In the genomic region with DNA sequence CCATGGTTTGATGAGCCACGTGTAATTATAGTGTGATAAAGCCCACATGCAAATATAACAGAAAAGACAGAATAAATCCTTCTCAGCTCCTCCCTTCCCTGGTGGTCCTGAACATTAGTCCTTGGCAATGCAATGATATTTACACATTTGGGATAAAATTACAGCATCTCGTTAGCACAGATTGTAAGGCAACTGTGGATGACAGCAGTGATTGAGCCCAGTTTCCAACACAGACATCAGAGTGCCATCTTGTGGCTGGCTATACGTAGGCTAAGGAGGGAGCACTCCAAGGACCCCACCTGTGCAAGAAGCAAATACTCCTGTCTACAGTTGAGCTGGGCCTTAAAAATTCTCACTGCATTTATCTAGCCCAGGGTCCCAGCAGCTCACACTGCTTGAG, we compare ENCODE assay signal across 9 mouse cellular contexts.
A peak's percentile ranks its signal among the peaks of the same experiment; 100 is the strongest.
DNase-seq lines count a peak whose midpoint lies in the region; ATAC-seq and TF ChIP-seq lines count a peak whose summit lies in the region.
"Had no signal": no experiment of that assay in that cellular context is flagged by ENCODE, and none has a peak within 500 bp of the region (broad histone marks: within the 10 kb centered on the region; RNA-seq: fewer than 3 reads in every experiment).

No protein-coding gene starts in this region.

- TF ChIP-seq POLR2A in lung, adult 2 months (IDR thresholded peaks at IDR 0.05; ENCODE audit: borderline replicate concordance, extremely low read depth, low read depth, low read length) = no peak

- no peak overlapping the region for H3K4me3 ChIP-seq in lung, adult 2 months (replicated peaks; ENCODE audit: extremely low read depth, low read depth, low read length)
- H3K4me3 ChIP-seq: embryonic facial prominence, embryonic 13.5 days; liver, embryonic 15.5 days had no signal

- ATAC-seq in megakaryocyte progenitor cell, adult 5-6 weeks (replicated peaks; ENCODE audit: poor library complexity) = no peak

- no peaks in the 10 kb centered on the region for H3K4me1 ChIP-seq in lung, adult 2 months (ENCODE audit: control insufficient read depth, insufficient read depth, low read length)
- H3K4me1 ChIP-seq: embryonic facial prominence, embryonic 13.5 days; liver, embryonic 15.5 days had no signal

- peak; percentile 26; the same call in 1 of the 2 replicates for TF ChIP-seq CTCF in lung, adult 2 months (IDR thresholded peaks at IDR 0.05; ENCODE audit: insufficient read depth, low read length)

- 41% methylated on average over 3 of the region's 3 CpGs for WGBS in lung, adult 2 months

- no peak for DNase-seq in lung, adult 2 months
- no peak for DNase-seq in lung, postnatal 36 days
- peak; percentile 54 to 63 for DNase-seq in cerebellum, postnatal 14 days
- DNase-seq in layer of hippocampus, adult 18-20 months (ENCODE audit: low spot score in 2 of 2) = peak; percentile 49 to 76
- DNase-seq in right cerebral cortex, postnatal 10 days (ENCODE audit: low spot score in 2 of 2) = peak; percentile 76 to 78
- DNase-seq in thymus, postnatal 36 days = no peak

Comparison
In these comparisons a context has a peak if more than half of its experiments do, and no peak if none do; other contexts are left out.
1. DNase-seq: peak in cerebellum, postnatal 14 days (2 of 2), layer of hippocampus, adult 18-20 months (2 of 2) and right cerebral cortex, postnatal 10 days (2 of 2); none in lung, adult 2 months (single experiment), lung, postnatal 36 days (single experiment) and thymus, postnatal 36 days (0 of 2).